Mouse (Mus musculus): ENCODE results near the gene Mbnl1. TPM values are rescaled to one million over a fixed set of nuclear protein-coding genes. Genes with fewer than 3 reads are reported as not detected.

Mbnl1 gene
- polyA plus RNA-seq, 1 experiment from 2014 or later: 49.9 TPM

- Histone ChIP-seq H3K4me1 (replicated peaks) (peaks cover 34% of the 10 kb centered on the region), H3K4me3 (no peak overlapping the region), H3K27ac (no peak overlapping the region), H3K9me3 (no peaks in the 10 kb centered on the region), H3K27me3 (no peaks in the 10 kb centered on the region), H3K9ac (no peak overlapping the region), H3K4me2 (no peak overlapping the region), H3K36me3 (no peaks in the 10 kb centered on the region)
- WGBS: 73% methylated on average over 3 of the region's 3 CpGs
- no peak for ATAC-seq (ENCODE audit: low FRiP score)
Observed at GRCm38 (mm10) chr3:60498646-60499045, 26.0 kb downstream of the Mbnl1 start.

GRCm38 (mm10) chr3:60499157-60499578 lies 26.5 kb downstream of the Mbnl1 start:
- Histone ChIP-seq H3K4me2 (no peak overlapping the region), H3K9me3 (no peaks in the 10 kb centered on the region), H3K27me3 (no peaks in the 10 kb centered on the region), H3K36me3 (no peaks in the 10 kb centered on the region), H3K4me1 (replicated peaks) (peaks cover 36% of the 10 kb centered on the region), H3K4me3 (no peak overlapping the region), H3K9ac (no peak overlapping the region), H3K27ac (no peak overlapping the region)
- whole genome bisulfite sequencing: 75% methylated on average over 6 of the region's 6 CpGs
- no peak for ATAC-seq (ENCODE audit: low FRiP score)

- Histone ChIP-seq H3K9me3 (no peaks in the 10 kb centered on the region), H3K27ac (no peak overlapping the region), H3K36me3 (no peaks in the 10 kb centered on the region), H3K4me2 (peak overlapping the region; percentile 72), H3K27me3 (no peaks in the 10 kb centered on the region), H3K9ac (peak overlapping the region; percentile 91), H3K4me1 (replicated peaks) (peaks cover 42% of the 10 kb centered on the region), H3K4me3 (peak overlapping the region; percentile 91)
- 50% methylated on average over 7 of the region's 7 CpGs for WGBS
- no peak for ATAC-seq (ENCODE audit: low FRiP score)
Observed at GRCm38 (mm10) chr3:60499718-60500450, 27.3 kb downstream of the Mbnl1 start.

- ATAC-seq (ENCODE audit: low FRiP score): peak; percentile 93
- peaks cover 45% of the 10 kb centered on the region for H3K4me1 ChIP-seq (replicated peaks)
Observed at GRCm38 (mm10) chr3:60500571-60501527, 28.2 kb downstream of the Mbnl1 start.

GRCm38 (mm10) chr3:60501561-60502151 lies 29.0 kb downstream of the Mbnl1 start:
- no peaks in the 10 kb centered on the region for H3K36me3 ChIP-seq
- WGBS: 1% methylated on average over 24 of the region's 29 CpGs
- H3K9me3 ChIP-seq: no peaks in the 10 kb centered on the region
- H3K27ac ChIP-seq: peak overlapping the region; percentile 93
- peak; percentile 83 for ATAC-seq (ENCODE audit: low FRiP score)
- H3K4me1 ChIP-seq (replicated peaks): peaks cover 45% of the 10 kb centered on the region
- H3K4me2 ChIP-seq: peak overlapping the region; percentile 72
- peak overlapping the region; percentile 91 for H3K9ac ChIP-seq
- H3K27me3 ChIP-seq: no peaks in the 10 kb centered on the region
- H3K4me3 ChIP-seq: peak overlapping the region; percentile 91

More at GRCm38 (mm10) chr3:60500571-60501527, 28.2 kb downstream of the Mbnl1 start:
- no peaks in the 10 kb centered on the region for H3K9me3 ChIP-seq
- H3K27ac ChIP-seq: peak overlapping the region; percentile 93
- no peaks in the 10 kb centered on the region for H3K27me3 ChIP-seq
- H3K36me3 ChIP-seq: no peaks in the 10 kb centered on the region
- under 1% methylated on average over 76 of the region's 96 CpGs for WGBS
- H3K9ac ChIP-seq: peak overlapping the region; percentile 91
- H3K4me2 ChIP-seq: peak overlapping the region; percentile 72
- peak overlapping the region; percentile 91 for H3K4me3 ChIP-seq

GRCm38 (mm10) chr3:60502155-60502987 lies 29.7 kb downstream of the Mbnl1 start:
- peaks cover 45% of the 10 kb centered on the region for H3K4me1 ChIP-seq (replicated peaks)
- no peak for ATAC-seq (ENCODE audit: low FRiP score)
- H3K4me2 ChIP-seq: peak overlapping the region; percentile 72
- no peaks in the 10 kb centered on the region for H3K9me3 ChIP-seq
- peak overlapping the region; percentile 93; the same call in 1 of the 2 replicates for H3K27ac ChIP-seq
- H3K27me3 ChIP-seq: no peaks in the 10 kb centered on the region
- 43% methylated on average over 7 of the region's 7 CpGs for WGBS
- H3K4me3 ChIP-seq: peak overlapping the region; percentile 91
- peak overlapping the region; percentile 91 for H3K9ac ChIP-seq
- no peaks in the 10 kb centered on the region for H3K36me3 ChIP-seq

- no peak overlapping the region for H3K9ac ChIP-seq
- H3K36me3 ChIP-seq: no peaks in the 10 kb centered on the region
- H3K4me3 ChIP-seq: 0 out of 2 replicates have a peak overlapping the region, but pooled peaks have one; percentile 1
- no peak for ATAC-seq (ENCODE audit: low FRiP score)
- peaks cover 45% of the 10 kb centered on the region for H3K4me1 ChIP-seq (replicated peaks)
- no peaks in the 10 kb centered on the region for H3K9me3 ChIP-seq
- H3K27me3 ChIP-seq: no peaks in the 10 kb centered on the region
- peak overlapping the region; percentile 72 for H3K4me2 ChIP-seq
- WGBS: 68% methylated on average over 7 of the region's 7 CpGs
- H3K27ac ChIP-seq: no peak overlapping the region
Observed at GRCm38 (mm10) chr3:60503196-60503595, 30.6 kb downstream of the Mbnl1 start.

- H3K4me3 ChIP-seq: no peak overlapping the region
- H3K9me3 ChIP-seq: no peaks in the 10 kb centered on the region
- no peak overlapping the region for H3K9ac ChIP-seq
- H3K36me3 ChIP-seq: no peaks in the 10 kb centered on the region
- no peak overlapping the region for H3K27ac ChIP-seq
- H3K4me1 ChIP-seq (replicated peaks): peaks cover 38% of the 10 kb centered on the region
- ATAC-seq (ENCODE audit: low FRiP score): no peak
- no peak overlapping the region for H3K4me2 ChIP-seq
- no peaks in the 10 kb centered on the region for H3K27me3 ChIP-seq
- WGBS: 71% methylated on average over 5 of the region's 5 CpGs
Observed at GRCm38 (mm10) chr3:60504775-60505430, 32.3 kb downstream of the Mbnl1 start.

GRCm38 (mm10) chr3:60506821-60507220 lies 34.2 kb downstream of the Mbnl1 start:
- Histone ChIP-seq H3K36me3 (no peaks in the 10 kb centered on the region), H3K4me3 (no peak overlapping the region), H3K4me2 (no peak overlapping the region), H3K27me3 (no peaks in the 10 kb centered on the region), H3K9ac (no peak overlapping the region), H3K9me3 (no peaks in the 10 kb centered on the region), H3K4me1 (replicated peaks) (peaks cover 29% of the 10 kb centered on the region), H3K27ac (no peak overlapping the region)
- no peak for ATAC-seq (ENCODE audit: low FRiP score)
- 84% methylated on average over 5 of the region's 5 CpGs for WGBS

- Histone ChIP-seq H3K9ac (no peak overlapping the region), H3K4me2 (no peak overlapping the region), H3K9me3 (no peaks in the 10 kb centered on the region), H3K27me3 (no peaks in the 10 kb centered on the region), H3K27ac (no peak overlapping the region), H3K36me3 (no peaks in the 10 kb centered on the region), H3K4me3 (no peak overlapping the region), H3K4me1 (replicated peaks) (peaks cover 23% of the 10 kb centered on the region)
- ATAC-seq (ENCODE audit: low FRiP score): no peak
- 92% methylated on average over 3 of the region's 3 CpGs for WGBS
Observed at GRCm38 (mm10) chr3:60507496-60507895, 34.9 kb downstream of the Mbnl1 start.

- Histone ChIP-seq H3K9me3 (no peaks in the 10 kb centered on the region), H3K4me3 (no peak overlapping the region), H3K4me2 (no peak overlapping the region), H3K27me3 (no peaks in the 10 kb centered on the region), H3K9ac (no peak overlapping the region), H3K27ac (no peak overlapping the region), H3K4me1 (replicated peaks) (peaks cover 18% of the 10 kb centered on the region), H3K36me3 (no peaks in the 10 kb centered on the region)
- WGBS: 97% methylated on average over 2 of the region's 2 CpGs
- no peak for ATAC-seq (ENCODE audit: low FRiP score)
Observed at GRCm38 (mm10) chr3:60507979-60508378, 35.3 kb downstream of the Mbnl1 start.
